Mouse (Mus musculus): ENCODE results near the gene Gm20388. TPM values are rescaled to one million over a fixed set of nuclear protein-coding genes. Genes with fewer than 3 reads are reported as not detected.

Gene Gm20388
- polyA plus RNA-seq, 1 experiment from 2014 or later = not detected

DNA sequence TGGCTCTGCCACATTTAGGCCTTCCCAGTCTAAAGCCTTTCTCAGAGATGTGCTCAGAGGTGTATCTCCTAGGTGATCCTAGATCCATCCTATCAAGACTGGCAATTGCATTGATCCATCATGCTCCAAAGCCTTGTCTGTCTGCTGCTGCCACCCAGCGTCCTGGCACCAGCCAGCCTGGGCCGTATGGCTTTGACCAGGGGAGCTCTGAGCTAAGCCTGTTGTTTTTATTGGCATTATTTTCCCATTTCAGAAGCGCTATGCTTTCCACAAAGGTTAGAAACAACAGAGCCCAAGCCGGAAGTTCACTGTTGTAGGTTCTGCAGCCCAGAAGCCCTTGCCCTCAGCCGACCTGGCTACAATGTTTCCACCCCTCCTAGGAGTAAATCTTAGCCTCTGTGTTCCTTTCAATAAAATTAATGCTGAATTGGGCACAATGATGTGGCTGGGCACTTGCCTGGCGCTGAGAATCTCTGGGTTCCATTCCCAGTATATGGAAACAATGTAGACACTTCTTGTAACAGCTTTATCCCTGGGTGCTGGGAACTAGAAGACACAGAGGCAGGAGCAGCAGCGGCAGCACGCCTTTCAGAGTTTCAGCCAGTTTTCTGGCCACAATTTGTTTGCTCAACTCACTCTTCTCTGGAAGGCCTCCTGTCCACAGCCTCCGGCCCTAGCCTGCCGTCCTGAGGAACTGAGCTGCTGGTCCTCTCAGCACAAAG is 2307.0 kb downstream of the Gm20388 start:
- no peak overlapping the region for H3K9ac ChIP-seq
- ATAC-seq (ENCODE audit: low read depth) (no peak), DNase-seq (no peak)
- 58% methylated on average over 10 of the region's 10 CpGs for WGBS (ENCODE audit: insufficient replicate concordance)
- H3K36me3 ChIP-seq = no peaks in the 10 kb centered on the region
- no peak overlapping the region for H3K27ac ChIP-seq
- H3K9me3 ChIP-seq (replicated peaks) = no peaks in the 10 kb centered on the region
- H3K4me2 ChIP-seq = no peak overlapping the region
- H3K4me3 ChIP-seq (replicated peaks) = no peak overlapping the region
- no peaks in the 10 kb centered on the region for H3K4me1 ChIP-seq (replicated peaks)
- H3K27me3 ChIP-seq = peaks cover 19% of the 10 kb centered on the region; the same call in 1 of the 2 replicates

- no peak for ATAC-seq (ENCODE audit: low read depth)
- Histone ChIP-seq H3K9ac (no peak overlapping the region), H3K4me3 (replicated peaks) (no peak overlapping the region), H3K4me1 (replicated peaks) (no peaks in the 10 kb centered on the region), H3K9me3 (replicated peaks) (no peaks in the 10 kb centered on the region), H3K27ac (no peak overlapping the region), H3K4me2 (no peak overlapping the region), H3K27me3 (peaks cover 36% of the 10 kb centered on the region), H3K36me3 (no peaks in the 10 kb centered on the region)
- WGBS (ENCODE audit: insufficient replicate concordance) = 63% methylated on average over 10 of the region's 10 CpGs
- no peak for DNase-seq
These were observed 2313.5 kb downstream of the Gm20388 start for GRCm38 (mm10) chr8:122223976-122224649.

GRCm38 (mm10) chr8:122224650-122225022 is 2314.0 kb downstream of the Gm20388 start:
- Histone ChIP-seq H3K9me3 (replicated peaks) (no peaks in the 10 kb centered on the region), H3K27me3 (peaks cover 42% of the 10 kb centered on the region), H3K4me2 (no peak overlapping the region), H3K27ac (no peak overlapping the region), H3K4me3 (replicated peaks) (no peak overlapping the region), H3K9ac (no peak overlapping the region), H3K36me3 (no peaks in the 10 kb centered on the region), H3K4me1 (replicated peaks) (no peaks in the 10 kb centered on the region)
- DNase-seq = no peak
- ATAC-seq (ENCODE audit: low read depth) = no peak
- WGBS (ENCODE audit: insufficient replicate concordance) = 58% methylated on average over 6 of the region's 6 CpGs

DNA sequence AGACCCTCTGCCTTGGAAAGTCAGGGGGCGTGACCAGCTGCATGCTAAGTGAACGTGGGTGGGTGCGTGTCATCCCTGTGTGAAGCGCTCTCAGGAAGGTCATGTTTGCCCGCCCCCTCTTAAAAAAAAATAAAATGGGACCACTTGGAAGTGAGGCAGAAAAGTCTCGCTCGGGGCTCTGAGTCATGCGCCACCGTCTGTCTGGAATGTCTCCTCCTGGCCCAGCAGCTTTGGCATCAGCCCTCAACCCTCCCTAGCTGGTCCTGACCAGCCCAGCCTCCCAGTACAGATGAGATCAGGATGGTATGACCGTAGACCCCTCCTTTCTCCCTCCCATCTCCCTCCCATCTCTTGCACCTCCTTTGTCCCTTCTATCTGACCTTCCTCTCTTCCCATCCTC is 2314.8 kb downstream of the Gm20388 start:
- H3K4me3 ChIP-seq (replicated peaks) = no peak overlapping the region
- H3K36me3 ChIP-seq = no peaks in the 10 kb centered on the region
- no peak overlapping the region for H3K4me2 ChIP-seq
- H3K9me3 ChIP-seq (replicated peaks) = no peaks in the 10 kb centered on the region
- ATAC-seq (ENCODE audit: low read depth) (no peak), DNase-seq (no peak)
- H3K4me1 ChIP-seq (replicated peaks) = no peaks in the 10 kb centered on the region
- H3K27ac ChIP-seq = no peak overlapping the region
- H3K27me3 ChIP-seq = peaks cover 50% of the 10 kb centered on the region
- WGBS (ENCODE audit: insufficient replicate concordance) = 53% methylated on average over 10 of the region's 10 CpGs
- no peak overlapping the region for H3K9ac ChIP-seq

- peaks cover 69% of the 10 kb centered on the region for H3K27me3 ChIP-seq
- no peak for DNase-seq
- no peaks in the 10 kb centered on the region for H3K36me3 ChIP-seq
- H3K4me1 ChIP-seq (replicated peaks) = no peaks in the 10 kb centered on the region
- no peak overlapping the region for H3K4me3 ChIP-seq (replicated peaks)
- no peak overlapping the region for H3K27ac ChIP-seq
- no peak overlapping the region for H3K4me2 ChIP-seq
- H3K9me3 ChIP-seq (replicated peaks) = no peaks in the 10 kb centered on the region
- no peak overlapping the region for H3K9ac ChIP-seq
- ATAC-seq (ENCODE audit: low read depth) = no peak
- WGBS (ENCODE audit: insufficient replicate concordance) = 62% methylated on average over 6 of the region's 6 CpGs
These were observed 2316.7 kb downstream of the Gm20388 start for GRCm38 (mm10) chr8:122227345-122227744.

- Histone ChIP-seq H3K4me1 (replicated peaks) (no peaks in the 10 kb centered on the region), H3K36me3 (no peaks in the 10 kb centered on the region), H3K9me3 (replicated peaks) (no peaks in the 10 kb centered on the region), H3K4me2 (no peak overlapping the region), H3K9ac (no peak overlapping the region), H3K27me3 (peaks cover 84% of the 10 kb centered on the region), H3K27ac (no peak overlapping the region), H3K4me3 (replicated peaks) (no peak overlapping the region)
- WGBS (ENCODE audit: insufficient replicate concordance) = 53% methylated on average over 11 of the region's 11 CpGs
- ATAC-seq (ENCODE audit: low read depth) (no peak), DNase-seq (no peak)
These were observed 2318.3 kb downstream of the Gm20388 start for GRCm38 (mm10) chr8:122228792-122229575.

DNA sequence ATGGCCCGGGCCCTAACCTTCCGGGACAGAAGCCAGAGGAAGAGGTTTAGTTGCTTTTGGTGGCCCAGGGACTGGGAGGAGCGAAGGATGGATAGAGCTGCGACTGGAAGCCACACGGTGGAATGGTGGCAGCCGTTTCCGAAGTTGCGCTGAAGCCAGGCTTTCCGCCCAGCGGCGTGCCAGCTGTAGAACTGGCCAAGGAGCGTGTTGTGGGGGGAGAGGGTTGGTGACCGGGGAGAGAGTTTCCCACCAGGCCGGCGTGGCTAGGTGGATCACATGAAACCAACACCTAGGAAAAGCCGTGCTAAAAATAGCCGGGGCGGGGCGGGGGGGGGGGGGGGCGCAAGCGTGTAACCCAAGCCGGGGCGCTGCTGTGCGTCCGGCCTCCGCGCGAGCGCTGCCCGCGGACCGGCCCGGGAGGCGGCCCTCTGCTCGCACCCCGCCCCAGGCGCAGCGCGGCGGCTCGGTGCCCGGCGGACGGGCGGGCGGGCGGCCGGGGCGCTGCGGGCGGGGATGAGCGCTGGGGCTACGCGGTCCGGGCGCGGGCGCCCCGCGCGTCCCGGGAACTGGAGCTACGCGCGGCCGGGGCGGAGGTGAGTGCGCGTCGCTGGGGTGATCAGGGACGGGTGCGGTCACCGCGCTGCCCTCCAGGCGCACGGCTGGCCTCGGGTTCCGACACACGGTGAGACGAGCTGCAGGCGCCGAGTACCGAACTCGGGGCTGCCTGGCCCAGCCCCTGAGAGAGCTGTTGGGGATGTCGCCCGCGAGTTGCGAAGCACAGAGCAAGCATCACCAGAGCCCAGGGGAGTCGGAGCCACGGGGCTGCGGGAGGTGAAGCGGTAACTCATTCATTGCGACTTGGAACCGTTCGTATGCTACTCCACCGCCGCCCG is 2319.4 kb downstream of the Gm20388 start:
- 3% methylated on average over 91 of the region's 98 CpGs for WGBS (ENCODE audit: insufficient replicate concordance)
- Histone ChIP-seq H3K27me3 (peaks cover 86% of the 10 kb centered on the region), H3K9ac (no peak overlapping the region; the same call in 1 of the 2 replicates)

DNA sequence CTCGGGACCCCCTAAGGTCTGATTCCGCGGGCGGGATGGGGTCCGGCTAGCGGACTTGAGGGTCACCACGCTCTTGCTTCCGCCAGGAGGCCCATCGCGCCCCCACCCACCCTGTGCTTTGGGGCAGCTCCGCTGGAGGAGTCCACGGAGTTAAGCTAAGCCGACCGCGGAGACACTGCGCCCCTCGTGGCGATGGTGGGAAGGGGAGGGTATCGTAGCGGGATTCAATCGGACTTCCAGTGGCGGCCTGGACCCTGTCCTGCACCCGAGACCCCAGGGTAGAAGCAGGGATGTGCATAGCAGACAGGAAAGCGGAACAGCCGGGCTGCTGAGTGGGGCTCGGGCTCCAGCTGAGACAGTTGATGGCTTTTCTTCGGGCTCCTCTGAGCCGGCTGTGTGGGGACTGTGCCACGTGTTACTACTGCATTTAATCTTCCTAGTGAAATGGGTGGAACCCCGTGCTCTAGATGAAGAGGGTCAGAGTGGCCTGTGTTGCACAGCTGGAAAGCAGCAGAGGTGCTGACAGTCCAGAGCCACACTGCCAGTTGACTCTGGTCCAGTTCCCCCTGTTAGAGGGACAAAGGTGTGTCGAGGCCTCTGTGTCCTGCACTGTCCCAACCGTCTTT is 2320.2 kb downstream of the Gm20388 start:
- ATAC-seq (ENCODE audit: low read depth) (0 out of 2 replicates have a peak, but pooled peaks have one; percentile 24), DNase-seq (no peak)
- Histone ChIP-seq H3K36me3 (no peaks in the 10 kb centered on the region), H3K4me2 (peak overlapping the region; percentile 66), H3K4me3 (replicated peaks) (peak overlapping the region; percentile 48), H3K27ac (no peak overlapping the region), H3K27me3 (peaks cover 87% of the 10 kb centered on the region), H3K4me1 (replicated peaks) (no peaks in the 10 kb centered on the region), H3K9me3 (replicated peaks) (no peaks in the 10 kb centered on the region), H3K9ac (no peak overlapping the region)
- WGBS (ENCODE audit: insufficient replicate concordance) = 4% methylated on average over 32 of the region's 32 CpGs

More for the DNA sequence above, 2319.4 kb downstream of the Gm20388 start:
- Histone ChIP-seq H3K36me3 (no peaks in the 10 kb centered on the region), H3K9me3 (replicated peaks) (no peaks in the 10 kb centered on the region), H3K4me1 (replicated peaks) (no peaks in the 10 kb centered on the region), H3K4me2 (peak overlapping the region; percentile 66), H3K4me3 (replicated peaks) (peak overlapping the region; percentile 48), H3K27ac (no peak overlapping the region)
- no peak for DNase-seq
- 0 out of 2 replicates have a peak, but pooled peaks have one; percentile 26 for ATAC-seq (ENCODE audit: low read depth)

DNA sequence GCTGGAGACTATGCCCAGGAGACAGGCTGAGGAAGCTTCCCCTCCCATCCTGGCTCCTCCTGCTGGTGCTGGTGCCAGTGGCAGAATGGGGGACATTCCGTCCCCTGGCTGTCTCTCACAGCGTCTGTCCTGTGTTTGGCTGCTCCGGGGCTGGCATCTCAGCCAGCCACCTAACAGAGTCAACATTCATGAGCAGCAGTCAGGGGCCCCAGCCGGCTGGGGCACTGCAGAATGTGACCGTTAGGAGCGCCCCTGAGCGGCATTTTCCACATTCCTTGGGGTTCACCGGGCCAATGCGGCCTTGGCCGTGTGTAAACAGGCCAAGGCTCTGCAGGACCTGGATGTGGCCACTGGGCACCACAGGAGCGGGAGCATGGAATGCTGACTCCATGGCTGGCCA is 2323.4 kb downstream of the Gm20388 start:
- H3K9me3 ChIP-seq (replicated peaks) = no peaks in the 10 kb centered on the region
- H3K9ac ChIP-seq = no peak overlapping the region
- no peaks in the 10 kb centered on the region for H3K36me3 ChIP-seq
- ATAC-seq (ENCODE audit: low read depth) (no peak), DNase-seq (no peak)
- H3K4me3 ChIP-seq (replicated peaks) = no peak overlapping the region
- H3K4me1 ChIP-seq (replicated peaks) = no peaks in the 10 kb centered on the region
- H3K27ac ChIP-seq = no peak overlapping the region
- H3K4me2 ChIP-seq = no peak overlapping the region
- WGBS (ENCODE audit: insufficient replicate concordance) = 45% methylated on average over 11 of the region's 11 CpGs
- peaks cover 60% of the 10 kb centered on the region for H3K27me3 ChIP-seq

- no peak overlapping the region for H3K4me2 ChIP-seq
- H3K36me3 ChIP-seq = no peaks in the 10 kb centered on the region
- DNase-seq = no peak
- no peak overlapping the region for H3K4me3 ChIP-seq (replicated peaks)
- no peak overlapping the region for H3K9ac ChIP-seq
- no peak overlapping the region for H3K27ac ChIP-seq
- no peaks in the 10 kb centered on the region for H3K4me1 ChIP-seq (replicated peaks)
- no peak for ATAC-seq (ENCODE audit: low read depth)
- H3K27me3 ChIP-seq = peaks cover 35% of the 10 kb centered on the region
- H3K9me3 ChIP-seq (replicated peaks) = no peaks in the 10 kb centered on the region
- WGBS (ENCODE audit: insufficient replicate concordance) = 75% methylated on average over 3 of the region's 3 CpGs
These were observed 2325.9 kb downstream of the Gm20388 start for GRCm38 (mm10) chr8:122236521-122236920.

Data from liver, embryonic 13.5 days (tissue).